Comparison of ENCODE assay signal across 9 mouse cellular contexts in genomic region chr10:58604779-58605178, GRCm38 (mm10).
DNase-seq lines count a peak whose midpoint lies in the region; ATAC-seq lines count a peak whose summit lies in the region.
"Had no signal": no experiment of that assay in that cellular context is flagged by ENCODE, and none has a peak within 500 bp of the region (broad histone marks: within the 10 kb centered on the region; RNA-seq: fewer than 3 reads in every experiment).

No protein-coding gene starts in this region.

- H3K4me3 ChIP-seq in heart, embryonic 14.5 days (ENCODE audit: control insufficient read depth in 1 of 2, insufficient read depth in 1 of 2, low read depth in 1 of 2, low read length in 2 of 2), result no peak overlapping the region
- H3K4me3 ChIP-seq in stomach, embryonic 14.5 days (ENCODE audit: low read depth, low read length), result no peak overlapping the region
- H3K4me3 ChIP-seq: left cerebral cortex, adult 2 months had no signal

- no peaks in the 10 kb centered on the region for H3K27me3 ChIP-seq in heart, embryonic 14.5 days (ENCODE audit: control insufficient read depth, insufficient read depth, low read length)
- H3K27me3 ChIP-seq in stomach, embryonic 14.5 days (ENCODE audit: control insufficient read depth, insufficient read depth, low read length), result no peaks in the 10 kb centered on the region

- no peak overlapping the region for H3K4me2 ChIP-seq in heart, embryonic 14.5 days (ENCODE audit: low read length)
- H3K4me2 ChIP-seq in stomach, embryonic 14.5 days (replicated peaks; ENCODE audit: low read depth, low read length), result no peak overlapping the region

- H3K9ac ChIP-seq in heart, embryonic 14.5 days (ENCODE audit: low read length), result no peak overlapping the region
- no peak overlapping the region for H3K9ac ChIP-seq in stomach, embryonic 14.5 days (replicated peaks; ENCODE audit: low read depth, low read length)

- H3K4me1 ChIP-seq in heart, embryonic 14.5 days (ENCODE audit: control insufficient read depth in 2 of 2, insufficient read depth in 2 of 2, low read length in 2 of 2), result peaks cover 5 to 9% of the 10 kb centered on the region in 2 experiments
- H3K4me1 ChIP-seq in stomach, embryonic 14.5 days (ENCODE audit: control insufficient read depth, insufficient read depth, low read length), result no peaks in the 10 kb centered on the region

- peak overlapping the region; percentile 28 to 44; a peak in 3 of 4 replicates for H3K27ac ChIP-seq in heart, embryonic 14.5 days (replicated peaks in 1 of 2; ENCODE audit: control insufficient read depth in 1 of 2, insufficient read depth in 1 of 2, low read depth in 2 of 2, low read length in 2 of 2)
- no peak overlapping the region for H3K27ac ChIP-seq in stomach, embryonic 14.5 days (ENCODE audit: low read length)
- H3K27ac ChIP-seq: left cerebral cortex, adult 2 months had no signal

- 24% methylated on average over 2 of the region's 2 CpGs for WGBS in heart, embryonic 14.5 days
- 69% methylated on average over 2 of the region's 2 CpGs for WGBS in stomach, embryonic 14.5 days

- ATAC-seq in heart, embryonic 14.5 days (ENCODE audit: insufficient number of reproducible peaks, insufficient read depth, low FRiP score, low read depth), result peak; percentile 64
- peak; percentile 33; the same call in 1 of the 2 replicates for ATAC-seq in stomach, embryonic 14.5 days (ENCODE audit: insufficient number of reproducible peaks, insufficient read depth, low FRiP score, low read depth)

- DNase-seq in thymus, adult 18-20 months, result peak; percentile 5 to 10
- DNase-seq in thymus, postnatal 10 days (ENCODE audit: low spot score in 2 of 2), result no peak
- peak; percentile 72 for DNase-seq in cerebellum, adult 9-11 months
- DNase-seq in layer of hippocampus, postnatal 10 days (ENCODE audit: low spot score in 2 of 2), result peak; percentile 43 to 55
- no peak for DNase-seq in retina, embryonic 14.5 days (ENCODE audit: low spot score)
- no peak for DNase-seq in embryo, embryonic 11 days

- no peaks in the 10 kb centered on the region for H3K36me3 ChIP-seq in heart, embryonic 14.5 days (ENCODE audit: control insufficient read depth, insufficient read depth, low read length)
- H3K36me3 ChIP-seq in stomach, embryonic 14.5 days (ENCODE audit: control insufficient read depth, insufficient read depth, low read length), result no peaks in the 10 kb centered on the region

- 0 out of 2 replicates have a peak, but pooled peaks cover 3% of the 10 kb centered on the region for H3K9me3 ChIP-seq in heart, embryonic 14.5 days (ENCODE audit: control insufficient read depth, low read length)
- H3K9me3 ChIP-seq in stomach, embryonic 14.5 days (ENCODE audit: control insufficient read depth, low read depth, low read length), result no peaks in the 10 kb centered on the region

Comparison
In these comparisons a context has a peak if more than half of its experiments do, and no peak if none do; other contexts are left out.
1. DNase-seq: peak in thymus, adult 18-20 months (2 of 2), cerebellum, adult 9-11 months (single experiment) and layer of hippocampus, postnatal 10 days (2 of 2); none in thymus, postnatal 10 days (0 of 2), retina, embryonic 14.5 days (single experiment) and embryo, embryonic 11 days (single experiment).